Mouse (Mus musculus) heart, postnatal 10 days (tissue): ENCODE measurements around the gene Prr22. TPM values are rescaled to one million over a fixed set of nuclear protein-coding genes. Genes with fewer than 3 reads are reported as not detected.

Experiments used
- DNase-seq, 2 experiments: peaks; one replicate each; pipeline ENCODE4 v3.0.0; 2021
- intact Hi-C: fragments of 180-260 bp; cut with DNase I; formaldehyde crosslinking; loops from one replicate; pipeline ENCODE4 v1.15.1; 2025
- total RNA-seq, 2 experiments: library from RNA; stranded (reverse); gene quantifications; 2 replicates each; pipeline ENCODE4 v1.2.3; 2021

The Prr22 gene
- total RNA-seq, result under 1 TPM; 0.27 to 0.43 TPM

GRCm38 (mm10) chr17:56769950-56770349 lies at the start of gene Prr22:
Gene Prr22 (plus strand): TSS chr17:56770250.
- no peak for DNase-seq
- intact Hi-C loops, result no loop called here

- DNase-seq, result no peak
- intact Hi-C loops, result no loop called here
These were observed 47.6 kb upstream of the Prr22 start for GRCm38 (mm10) chr17:56722441-56722840.

- no peak for DNase-seq
- intact Hi-C loops, result no loop called here
These were observed 46.5 kb upstream of the Prr22 start for GRCm38 (mm10) chr17:56723419-56724161.

GRCm38 (mm10) chr17:56727029-56727649 lies 42.9 kb upstream of the Prr22 start:
- intact Hi-C loops, result no loop called here
- no peak for DNase-seq

- intact Hi-C loops, result no loop called here
These were observed 42.4 kb upstream of the Prr22 start for GRCm38 (mm10) chr17:56727659-56728058.

GRCm38 (mm10) chr17:56728117-56728516 lies 41.9 kb upstream of the Prr22 start:
- DNase-seq, result peak; percentile 60 to 64
- intact Hi-C loops, result no loop called here

More at GRCm38 (mm10) chr17:56727659-56728058, 42.4 kb upstream of the Prr22 start:
- no peak for DNase-seq

- peak; percentile 20 to 45 for DNase-seq
- intact Hi-C loops, result no loop called here
These were observed 40.9 kb upstream of the Prr22 start for GRCm38 (mm10) chr17:56729151-56729550.

GRCm38 (mm10) chr17:56729656-56730055 lies 40.4 kb upstream of the Prr22 start:
- DNase-seq, result no peak
- intact Hi-C loops, result no loop called here

GRCm38 (mm10) chr17:56736534-56736933 lies 33.5 kb upstream of the Prr22 start:
- no peak for DNase-seq
- intact Hi-C loops, result no loop called here

- intact Hi-C loops, result no loop called here
These were observed 31.8 kb upstream of the Prr22 start for GRCm38 (mm10) chr17:56738221-56738620.

GRCm38 (mm10) chr17:56740118-56740787 lies 29.8 kb upstream of the Prr22 start:
- intact Hi-C loops, result no loop called here
- peak; percentile 77 to 82 for DNase-seq

More at GRCm38 (mm10) chr17:56738221-56738620, 31.8 kb upstream of the Prr22 start:
- DNase-seq, result no peak

GRCm38 (mm10) chr17:56740788-56741160 lies 29.3 kb upstream of the Prr22 start:
- intact Hi-C loops, result no loop called here
- no peak for DNase-seq

GRCm38 (mm10) chr17:56744173-56744572 lies 25.9 kb upstream of the Prr22 start:
- DNase-seq, result no peak
- intact Hi-C loops, result no loop called here

- peak; percentile 35 to 53 for DNase-seq
- intact Hi-C loops, result no loop called here
These were observed 18.5 kb upstream of the Prr22 start for GRCm38 (mm10) chr17:56751404-56752072.

- DNase-seq, result no peak
- intact Hi-C loops, result no loop called here
These were observed 16.6 kb upstream of the Prr22 start for GRCm38 (mm10) chr17:56753452-56753851.

- intact Hi-C loops, result loop anchor here (5.0 kb wide), 1 partner anchor 72 kb away; no protein-coding TSS in a partner anchor
- DNase-seq, result no peak
These were observed 15.5 kb upstream of the Prr22 start for GRCm38 (mm10) chr17:56754271-56755185.

- intact Hi-C loops, result loop anchor here (5.0 kb wide), 1 partner anchor 75 kb away; no protein-coding TSS in a partner anchor
- DNase-seq, result peak; percentile 47 to 59
These were observed 13.2 kb upstream of the Prr22 start for GRCm38 (mm10) chr17:56756703-56757399.

GRCm38 (mm10) chr17:56757416-56758123 lies 12.5 kb upstream of the Prr22 start, which contains the start of gene Nrtn:
Gene Nrtn (minus strand): TSS chr17:56757530.
- intact Hi-C loops, result loop anchor here (2.0 to 5.0 kb wide), 2 partner anchors 39 to 75 kb away; partner anchors contain the start of gene Vmac
- peak; percentile 88 for DNase-seq
